In genomic region chr5:120497071-120497470, GRCm38 (mm10) we compare ENCODE assay signal across 24 mouse cellular contexts. TPM values are rescaled to one million over a fixed set of nuclear protein-coding genes. Genes with fewer than 3 reads are reported as not detected.
DNase-seq lines count a peak whose midpoint lies in the region; TF ChIP-seq lines count a peak whose summit lies in the region.
"Had no signal": no experiment of that assay in that cellular context is flagged by ENCODE, and none has a peak within 500 bp of the region (broad histone marks: within the 10 kb centered on the region; RNA-seq: fewer than 3 reads in every experiment).

No protein-coding gene starts in this region.

- no peak overlapping the region for H3K27ac ChIP-seq in ES-Bruce4 (ENCODE audit: insufficient read depth, low read length)
- H3K27ac ChIP-seq: embryonic facial prominence, embryonic 10.5 days; embryonic facial prominence, embryonic 12.5 days; forebrain, embryonic 13.5 days; forebrain, embryonic 15.5 days had no signal

- H3K4me1 ChIP-seq in ES-Bruce4 (ENCODE audit: control insufficient read depth, insufficient read depth, low read length) = no peaks in the 10 kb centered on the region

- TF ChIP-seq CTCF in ES-Bruce4 (IDR thresholded peaks at IDR 0.05; ENCODE audit: low read depth, low read length) = no peak

- no peak overlapping the region for H3K4me3 ChIP-seq in ES-Bruce4 (ENCODE audit: low read depth, low read length)
- H3K4me3 ChIP-seq: embryonic facial prominence, embryonic 10.5 days; embryonic facial prominence, embryonic 12.5 days; forebrain, embryonic 13.5 days; forebrain, embryonic 15.5 days had no signal

- H3K36me3 ChIP-seq in ES-Bruce4 (ENCODE audit: control insufficient read depth, insufficient read depth, low read length, poor library complexity, severe bottlenecking) = no peaks in the 10 kb centered on the region; the same call in 1 of the 2 replicates

- no peak overlapping the region for H3K9ac ChIP-seq in ES-Bruce4 (ENCODE audit: low read depth, poor library complexity, severe bottlenecking)
- H3K9ac ChIP-seq: embryonic facial prominence, embryonic 12.5 days; forebrain, embryonic 13.5 days; forebrain, embryonic 15.5 days; forebrain, postnatal 0 days had no signal

- 0 out of 2 replicates have a peak, but pooled peaks have one; percentile 42 for TF ChIP-seq EP300 in ES-Bruce4 (IDR thresholded peaks at IDR 0.05; ENCODE audit: insufficient read depth, low read depth, low read length)

- DNase-seq in ES-CJ7 (ENCODE audit: low read depth, low spot score) = peak; percentile 71
- peak; percentile 52 for DNase-seq in ZHBTc4 (ENCODE audit: low read depth, low spot score)
- DNase-seq in urinary bladder, postnatal 25 days (ENCODE audit: low spot score) = no peak
- no peak for DNase-seq in left cerebral cortex, adult 18-20 months (ENCODE audit: low spot score in 2 of 2)
- DNase-seq: adrenal gland, adult 8-10 months; adrenal gland, postnatal 14 days; adrenal gland, postnatal 36 days; cerebellum, adult 11-12 months; cerebellum, adult 2 months; cerebellum, adult 9-10 months; cerebellum, postnatal 10 days; cerebellum, postnatal 25 days; forebrain, postnatal 0 days had no signal

- H3K27me3 ChIP-seq in ES-Bruce4 (ENCODE audit: control insufficient read depth, insufficient read depth, low read length, poor library complexity, severe bottlenecking) = no peaks in the 10 kb centered on the region
- H3K27me3 ChIP-seq: embryonic facial prominence, embryonic 12.5 days; forebrain, embryonic 13.5 days; forebrain, embryonic 15.5 days; Patski had no signal

- TF ChIP-seq POLR2A in ES-Bruce4 (IDR thresholded peaks at IDR 0.05; ENCODE audit: insufficient read depth, low read length) = no peak

- H3K9me3 ChIP-seq in ES-Bruce4 (replicated peaks; ENCODE audit: control insufficient read depth, insufficient read depth, low read length, poor library complexity, severe bottlenecking) = no peaks in the 10 kb centered on the region
- H3K9me3 ChIP-seq: embryonic facial prominence, embryonic 10.5 days; embryonic facial prominence, embryonic 12.5 days; forebrain, embryonic 13.5 days; forebrain, embryonic 15.5 days had no signal

RNA-seq across cellular contexts. Expression of gene Plbd2, which starts 6.4 kb away (rescaled TPM):
- 19.1 and 22.1 TPM in 2 replicates for polyA plus RNA-seq in ES-Bruce4 (2011; ENCODE audit: insufficient read depth, insufficient read length, low read depth, missing spikeins)
- 10 to 100 TPM; 54.5 to 57.2 TPM for total RNA-seq in left cerebral cortex, adult 18-20 months (2021)

RNA-seq across cellular contexts. Expression of gene Slc8b1, which starts 13.9 kb away (rescaled TPM):
- 17.7 and 19.1 TPM in 2 replicates for polyA plus RNA-seq in ES-Bruce4 (2011; ENCODE audit: insufficient read depth, insufficient read length, low read depth, missing spikeins)
- total RNA-seq in left cerebral cortex, adult 18-20 months (2021) = 1 to 10 TPM; 5.8 to 8.1 TPM

RNA-seq across cellular contexts. Expression of gene Sds, which starts 20.7 kb away (rescaled TPM):
- not detected in 2 replicates for polyA plus RNA-seq in ES-Bruce4 (2011; ENCODE audit: insufficient read depth, insufficient read length, low read depth, missing spikeins)
- total RNA-seq in left cerebral cortex, adult 18-20 months (2021) = not detected
- total RNA-seq: adrenal gland, adult 18-20 months; forebrain, postnatal 0 days; MEL had no signal
- polyA plus RNA-seq: activated CD4-positive, CD25-positive, alpha-beta regulatory T cell, adult 4 months; embryonic facial prominence, embryonic 10.5 days; embryonic facial prominence, embryonic 12.5 days; embryonic facial prominence, embryonic 14.5 days; forebrain, embryonic 11.5 days; forebrain, embryonic 13.5 days; forebrain, embryonic 15.5 days; forebrain, postnatal 0 days had no signal

RNA-seq across cellular contexts. Expression of gene Sdsl, which starts 24.5 kb away (rescaled TPM):
- polyA plus RNA-seq in ES-Bruce4 (2011; ENCODE audit: insufficient read depth, insufficient read length, low read depth, missing spikeins) = not detected in 2 replicates
- total RNA-seq in left cerebral cortex, adult 18-20 months (2021) = 1 to 10 TPM; 7.9 to 8.6 TPM
- polyA plus RNA-seq: activated CD4-positive, CD25-positive, alpha-beta regulatory T cell, adult 4 months had no signal

Comparison
In these comparisons a context has a peak if more than half of its experiments do, and no peak if none do; other contexts are left out.
1. DNase-seq: peak in ES-CJ7 (single experiment) and ZHBTc4 (single experiment); none in urinary bladder, postnatal 25 days (single experiment) and left cerebral cortex, adult 18-20 months (0 of 2).